Mouse (Mus musculus) embryonic fibroblast, embryonic 13.5 days (primary cell): ENCODE results near the gene Pdzd9. TPM values are rescaled to one million over a fixed set of nuclear protein-coding genes. Genes with fewer than 3 reads are reported as not detected.

Experiments used
- H3K27ac ChIP-seq: 2 replicates; pipeline ENCODE4 v1.5.1; 2012; ENCODE audit warnings: low read length, control low read depth, inconsistent platforms; ENCODE audit not compliant: insufficient read depth
- H3K4me1 ChIP-seq: 2 replicates; pipeline ENCODE4 v1.6.1; 2011; ENCODE audit warnings: low read length; ENCODE audit not compliant: control insufficient read depth, insufficient read depth
- H3K4me3 ChIP-seq: 2 replicates; pipeline ENCODE4 v1.5.1; 2011; ENCODE audit warnings: mild to moderate bottlenecking, control low read depth, low read length; ENCODE audit not compliant: insufficient read depth
- CTCF ChIP-seq: IDR thresholded peaks from 2 replicates; pipeline ENCODE4 v1.5.1; 2011; ENCODE audit warnings: mild to moderate bottlenecking, control low read depth, low read length, moderate library complexity, borderline replicate concordance; ENCODE audit not compliant: insufficient read depth
- POLR2A ChIP-seq: IDR thresholded peaks from 2 replicates; pipeline ENCODE4 v1.6.1; 2011; ENCODE audit warnings: low read depth, mild to moderate bottlenecking, control low read depth, low read length, moderate library complexity
- polyA plus RNA-seq: library from polyadenylated mRNA; stranded (reverse); fragments of >200 nt; gene quantifications from 2 replicates; pipeline ENCODE4 v1.2.4, GENCODE M21; 2011; ENCODE audit warnings: low read depth; ENCODE audit not compliant: missing spikeins, insufficient read length

The Pdzd9 gene
- polyA plus RNA-seq, 1 experiment, result not detected

GRCm38 (mm10) chr7:120647849-120648248 lies 22.3 kb downstream of the Pdzd9 start:
- no peak overlapping the region for H3K4me3 ChIP-seq
- TF ChIP-seq CTCF (no peak), POLR2A (no peak)
- no peak overlapping the region for H3K27ac ChIP-seq
- no peaks in the 10 kb centered on the region for H3K4me1 ChIP-seq

- no peaks in the 10 kb centered on the region for H3K4me1 ChIP-seq
- no peak overlapping the region for H3K4me3 ChIP-seq
- no peak for TF ChIP-seq CTCF
- no peak overlapping the region for H3K27ac ChIP-seq
Observed at GRCm38 (mm10) chr7:120643217-120643616, 26.9 kb downstream of the Pdzd9 start.

DNA sequence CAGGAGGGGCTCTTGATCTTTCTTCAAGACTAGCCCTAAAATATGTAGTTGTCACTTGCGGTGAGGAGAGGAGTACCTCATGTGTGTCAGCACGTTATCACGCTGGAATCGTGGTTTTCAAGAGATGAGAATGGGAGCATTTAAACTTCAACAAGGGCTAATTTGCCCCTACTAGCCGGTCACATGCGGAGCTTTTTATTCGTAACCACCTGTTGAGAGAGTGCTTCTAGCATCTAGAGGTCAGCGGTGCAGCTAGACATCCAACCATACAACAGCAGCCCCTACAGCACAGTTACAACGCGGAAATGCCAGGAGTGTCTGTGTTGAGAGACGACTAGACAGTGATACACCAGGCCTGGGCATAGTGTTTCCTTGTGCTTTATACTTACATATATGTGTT lies 34.3 kb downstream of the Pdzd9 start:
- Histone ChIP-seq H3K27ac (no peak overlapping the region), H3K4me3 (peak overlapping the region; percentile 82), H3K4me1 (no peaks in the 10 kb centered on the region; the same call in 1 of the 2 replicates)
- TF ChIP-seq POLR2A, result no peak
- TF ChIP-seq CTCF, result no peak

DNA sequence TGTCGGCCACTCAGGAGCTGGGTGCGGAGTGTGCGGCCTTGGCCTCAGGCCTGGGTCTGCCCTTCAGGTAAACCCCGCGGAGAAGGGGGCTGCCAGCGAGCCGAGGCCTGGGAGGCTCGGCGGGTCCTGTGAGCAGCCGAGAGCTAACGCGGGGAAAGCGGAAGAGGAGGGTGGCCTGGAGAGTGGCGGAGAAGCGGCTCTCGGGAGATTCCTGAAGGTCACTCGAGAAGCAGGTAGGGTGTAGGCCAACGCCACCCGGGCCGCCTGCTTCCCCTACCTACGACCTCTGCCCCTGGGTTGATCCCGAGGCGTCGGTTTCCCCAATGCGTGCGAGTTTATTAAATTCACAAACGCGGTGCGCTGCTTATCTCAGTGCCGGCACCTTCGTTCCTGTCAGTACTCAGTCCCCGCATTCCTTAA lies 34.8 kb downstream of the Pdzd9 start:
- peak overlapping the region; percentile 82 for H3K4me3 ChIP-seq
- H3K27ac ChIP-seq, result peak overlapping the region; percentile 9
- no peaks in the 10 kb centered on the region; the same call in 1 of the 2 replicates for H3K4me1 ChIP-seq
- TF ChIP-seq CTCF (no peak), POLR2A (no peak)

GRCm38 (mm10) chr7:120634711-120635361 lies 35.3 kb downstream of the Pdzd9 start, which contains the start of gene Uqcrc2:
Gene Uqcrc2, plus strand, starts transcription at chr7:120635176.
- Histone ChIP-seq H3K27ac (peak within 1 kb of the TSS; percentile 88), H3K4me3 (peak within 1 kb of the TSS; percentile 82)
- TF ChIP-seq POLR2A (peak; percentile 84), CTCF (no peak)

DNA sequence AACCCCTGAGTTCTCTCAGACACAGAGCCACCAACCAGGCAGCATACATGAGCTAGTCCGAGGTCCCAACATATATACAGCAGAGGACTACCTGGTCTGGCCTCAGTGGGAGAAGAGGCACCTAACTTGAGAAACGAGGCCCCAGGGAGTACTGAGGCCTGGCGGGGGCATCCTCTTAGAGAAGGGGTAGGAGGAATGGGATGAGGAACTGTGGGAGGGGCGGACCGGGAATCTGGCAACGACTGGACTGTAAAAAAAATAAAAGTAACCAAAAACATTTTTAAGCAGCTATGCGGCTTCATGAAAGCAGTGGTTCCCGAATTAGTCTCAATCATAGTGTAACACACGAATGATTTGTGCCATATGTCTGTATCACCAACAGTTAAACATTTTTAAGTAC lies 35.8 kb downstream of the Pdzd9 start:
- peak overlapping the region; percentile 88 for H3K27ac ChIP-seq

More at GRCm38 (mm10) chr7:120634711-120635361, 35.3 kb downstream of the Pdzd9 start, which contains the start of gene Uqcrc2:
- H3K4me1 ChIP-seq, result no peaks in the 10 kb centered on the region; the same call in 1 of the 2 replicates

DNA sequence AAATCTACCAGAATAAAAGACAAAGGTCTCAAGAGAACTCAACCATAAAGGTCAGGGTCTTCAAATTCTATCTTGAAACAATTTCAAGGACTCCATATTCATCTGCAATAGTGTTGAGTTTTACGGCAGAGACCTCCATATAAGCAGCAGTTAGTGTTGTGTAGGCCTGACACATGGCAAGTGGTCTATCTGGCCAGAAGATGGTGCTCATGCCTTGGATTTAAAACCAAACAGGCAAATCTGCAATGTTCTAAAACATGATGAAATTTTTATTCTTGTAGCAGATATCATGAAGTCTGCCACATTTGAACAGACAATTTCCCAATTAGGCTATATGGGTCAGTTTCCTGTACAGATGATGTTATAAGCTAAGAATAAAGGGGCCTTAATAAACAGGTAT lies 37.6 kb downstream of the Pdzd9 start:
- TF ChIP-seq POLR2A (no peak), CTCF (peak; percentile 15; the same call in 1 of the 2 replicates)
- no peak overlapping the region for H3K27ac ChIP-seq
- H3K4me1 ChIP-seq, result no peaks in the 10 kb centered on the region; the same call in 1 of the 2 replicates
- no peak overlapping the region for H3K4me3 ChIP-seq

More for the DNA sequence above, 35.8 kb downstream of the Pdzd9 start:
- H3K4me3 ChIP-seq, result peak overlapping the region; percentile 82
- TF ChIP-seq POLR2A (peak; percentile 48; the same call in 1 of the 2 replicates), CTCF (no peak)
- H3K4me1 ChIP-seq, result no peaks in the 10 kb centered on the region; the same call in 1 of the 2 replicates

GRCm38 (mm10) chr7:120620841-120621240 lies 49.3 kb downstream of the Pdzd9 start:
- TF ChIP-seq POLR2A (no peak), CTCF (no peak)
- peak overlapping the region; percentile 47; the same call in 1 of the 2 replicates for H3K27ac ChIP-seq
- H3K4me3 ChIP-seq, result no peak overlapping the region

DNA sequence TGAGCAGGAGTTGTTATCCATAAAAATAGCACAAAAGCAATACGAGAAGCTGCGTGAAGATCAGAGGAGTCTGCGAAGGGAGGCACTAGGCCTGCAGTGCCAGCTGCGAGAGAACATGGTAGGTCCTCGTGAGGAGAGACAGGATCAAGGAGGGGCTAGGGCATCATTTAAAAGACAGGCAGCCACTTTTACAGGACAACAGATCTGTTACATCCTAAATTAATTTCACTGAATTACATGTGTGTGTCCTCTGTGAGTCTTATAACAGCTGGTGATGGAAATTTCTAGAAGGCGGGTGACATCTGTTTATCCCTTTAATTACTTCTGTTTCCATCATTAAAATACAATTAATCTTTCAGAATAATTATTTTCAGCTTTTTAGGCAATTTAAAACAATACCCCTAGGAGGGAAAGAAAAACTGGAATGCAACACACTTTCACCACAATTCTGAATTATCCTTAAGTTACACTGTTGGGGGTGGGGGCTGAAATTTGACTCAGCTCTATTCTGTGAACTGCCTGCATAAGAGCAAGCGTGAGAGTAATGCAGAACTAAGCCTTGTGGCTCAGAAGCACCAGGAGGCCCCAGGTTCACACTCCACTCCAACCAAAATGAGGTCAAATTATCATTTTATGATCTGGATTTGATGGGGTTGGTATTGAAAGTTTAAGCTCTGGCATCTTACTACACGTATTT lies 49.9 kb downstream of the Pdzd9 start:
- H3K27ac ChIP-seq, result no peak overlapping the region
- H3K4me1 ChIP-seq, result no peaks in the 10 kb centered on the region
- no peak for TF ChIP-seq POLR2A
- TF ChIP-seq CTCF, result no peak
- H3K4me3 ChIP-seq, result no peak overlapping the region

More at GRCm38 (mm10) chr7:120620841-120621240, 49.3 kb downstream of the Pdzd9 start:
- H3K4me1 ChIP-seq, result no peaks in the 10 kb centered on the region

Other genes with a start within 250 kb of the Pdzd9 start
- gene Uqcrc2, start 35.2 kb downstream of the Pdzd9 start, polyA plus RNA-seq, result 176 and 203 TPM in 2 replicates
- 37.5 and 38.6 TPM in 2 replicates for gene Mosmo, start 7.3 kb upstream of the Pdzd9 start, polyA plus RNA-seq
- gene Vwa3a, start 69.0 kb upstream of the Pdzd9 start, polyA plus RNA-seq, result 0.13 TPM in 1 of 2 replicates, not detected in the other
- gene Gm5737, start 142.0 kb upstream of the Pdzd9 start, polyA plus RNA-seq, result not detected in 2 replicates
- gene Eef2k, start 172.5 kb upstream of the Pdzd9 start, polyA plus RNA-seq, result 42.0 and 47.7 TPM in 2 replicates
- gene Polr3e, start 247.4 kb upstream of the Pdzd9 start, polyA plus RNA-seq, result 22.0 and 24.0 TPM in 2 replicates